Mouse (Mus musculus) 3134 (cell line): ENCODE measurements around the gene Cd79a.

Source experiments
- DNase-seq: peaks from one replicate; pipeline ENCODE4 v3.0.0-alpha.2; 2011; ENCODE audit warnings: low spot score; ENCODE audit not compliant: insufficient read length; ENCODE audit errors: extremely low read depth

Gene Cd79a

DNA sequence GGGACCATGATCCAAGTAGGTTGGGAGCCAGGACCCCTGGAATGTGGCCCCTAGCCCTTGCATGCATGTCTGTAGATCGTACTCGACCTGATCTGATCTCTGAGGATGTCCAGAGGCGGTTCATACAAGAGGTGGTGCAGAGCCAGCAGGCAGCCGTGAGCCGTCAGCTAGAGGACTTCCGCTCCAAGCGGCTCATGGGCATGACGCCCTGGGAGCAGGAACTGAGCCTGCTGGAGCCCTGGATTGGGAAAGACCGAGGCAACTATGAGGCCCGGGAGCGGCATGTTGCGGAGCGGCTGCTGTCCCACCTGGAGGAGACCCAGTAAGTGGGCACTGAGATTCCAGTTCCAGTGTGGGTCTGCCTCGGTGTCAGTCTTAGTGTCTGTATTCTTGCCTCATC is 15.3 kb downstream of the Cd79a start:
- DNase-seq: no peak

DNA sequence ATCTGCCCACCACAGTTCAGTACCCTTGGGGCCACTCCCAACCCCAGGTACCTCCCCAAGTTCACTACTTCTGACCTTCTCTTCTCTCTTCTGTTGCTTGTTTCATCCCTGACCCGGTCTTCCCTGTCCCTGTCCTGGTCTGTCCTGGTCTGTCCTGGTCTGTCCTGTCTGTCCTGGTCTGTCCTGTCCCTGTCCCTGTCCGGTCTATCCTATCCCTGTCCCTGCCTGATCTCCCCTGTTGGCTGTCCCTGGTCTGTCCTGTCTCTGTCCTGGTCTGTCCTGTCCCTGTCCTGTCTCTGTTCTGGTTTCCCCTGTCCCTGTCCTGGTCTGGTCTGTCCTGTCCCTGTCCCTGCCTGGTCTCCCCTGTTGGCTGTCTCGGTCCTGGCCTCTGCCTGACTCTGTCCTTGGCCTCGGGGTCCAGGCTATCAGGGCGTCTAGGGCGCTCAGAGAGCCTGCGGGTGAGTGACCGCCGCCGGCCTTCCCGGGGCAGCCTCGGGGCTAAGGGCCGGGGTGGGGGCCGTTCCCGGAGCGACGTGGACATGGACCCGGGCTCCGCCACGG is 21.7 kb downstream of the Cd79a start:
- DNase-seq: no peak

DNA sequence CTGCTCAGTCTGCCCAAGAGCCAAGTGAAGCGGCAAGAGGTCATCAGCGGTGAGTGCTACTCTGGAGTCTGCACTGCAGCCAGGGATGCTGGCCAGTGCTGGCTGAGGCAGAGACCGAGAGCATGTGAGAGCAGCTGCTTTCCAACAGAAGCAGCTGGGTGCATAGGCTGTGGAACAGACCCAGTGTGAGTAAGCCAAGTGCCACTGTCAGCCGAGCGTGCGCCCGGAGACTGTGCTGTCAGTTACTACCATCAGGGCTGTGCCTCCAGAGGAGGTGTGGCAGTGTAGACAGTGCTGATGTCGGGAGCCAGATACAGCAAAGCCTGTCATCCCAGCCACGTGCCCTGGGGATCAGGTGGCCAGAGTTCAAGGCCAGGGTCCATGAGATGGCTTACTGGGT is 22.5 kb downstream of the Cd79a start:
- DNase-seq: no peak

DNA sequence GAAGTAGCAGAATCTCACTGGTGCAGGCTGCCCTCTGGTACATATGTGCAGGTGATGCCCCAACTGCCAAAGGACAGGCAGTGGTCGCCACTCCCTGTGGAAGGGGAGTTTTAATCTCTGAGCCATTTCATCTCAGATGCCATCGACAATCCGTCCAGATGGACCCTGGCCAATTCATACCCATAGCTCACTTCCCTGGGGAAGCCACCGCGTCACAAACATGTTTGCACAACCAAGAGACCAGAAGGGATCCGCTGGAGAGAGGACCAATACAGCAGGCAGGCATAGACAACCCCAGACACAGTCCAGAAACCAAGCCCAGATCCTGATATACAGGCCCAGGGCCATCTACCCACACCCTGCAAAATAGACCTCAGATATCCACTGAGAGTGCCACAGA is 33.3 kb downstream of the Cd79a start:
- no peak for DNase-seq

DNA sequence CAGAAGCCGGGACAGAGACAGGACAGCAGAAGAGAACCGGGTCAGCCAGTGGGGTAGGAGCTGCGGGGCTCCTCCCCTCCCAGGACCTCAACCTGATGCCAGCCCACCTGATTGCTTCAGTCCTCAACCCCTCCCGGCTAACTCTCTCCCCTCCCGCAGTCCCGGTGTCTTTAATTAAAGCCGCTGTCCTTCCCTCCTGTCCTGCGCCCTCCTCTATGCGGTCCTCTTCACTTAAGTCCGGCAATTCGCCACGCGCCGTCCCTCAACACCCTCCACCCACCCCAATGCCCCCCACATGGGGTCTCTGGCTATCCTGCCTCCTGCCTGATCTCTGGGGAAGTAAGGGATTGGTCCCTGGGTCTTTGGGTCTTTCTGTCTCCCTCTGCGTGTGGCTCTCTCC is 34.5 kb downstream of the Cd79a start:
- DNase-seq: no peak

DNA sequence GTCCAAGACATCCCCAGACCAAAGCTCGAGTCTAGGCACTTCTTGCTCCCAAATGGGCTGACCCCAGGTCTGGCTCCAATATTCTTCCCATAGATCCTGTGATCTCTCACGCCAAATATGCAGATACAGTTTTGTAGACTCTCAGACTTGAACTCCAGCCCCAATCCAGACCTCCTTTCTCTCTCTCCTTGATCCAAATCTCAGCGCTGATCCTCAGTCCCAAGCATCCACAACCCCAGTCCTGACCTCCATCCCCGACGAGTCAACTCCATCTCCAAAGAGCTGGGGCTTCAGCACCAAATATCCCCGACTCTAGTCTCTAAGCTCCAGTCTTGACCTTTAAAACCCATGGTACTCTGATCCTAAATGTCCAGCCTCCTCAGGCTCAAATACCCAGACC is 46.5 kb downstream of the Cd79a start:
- DNase-seq: no peak

DNA sequence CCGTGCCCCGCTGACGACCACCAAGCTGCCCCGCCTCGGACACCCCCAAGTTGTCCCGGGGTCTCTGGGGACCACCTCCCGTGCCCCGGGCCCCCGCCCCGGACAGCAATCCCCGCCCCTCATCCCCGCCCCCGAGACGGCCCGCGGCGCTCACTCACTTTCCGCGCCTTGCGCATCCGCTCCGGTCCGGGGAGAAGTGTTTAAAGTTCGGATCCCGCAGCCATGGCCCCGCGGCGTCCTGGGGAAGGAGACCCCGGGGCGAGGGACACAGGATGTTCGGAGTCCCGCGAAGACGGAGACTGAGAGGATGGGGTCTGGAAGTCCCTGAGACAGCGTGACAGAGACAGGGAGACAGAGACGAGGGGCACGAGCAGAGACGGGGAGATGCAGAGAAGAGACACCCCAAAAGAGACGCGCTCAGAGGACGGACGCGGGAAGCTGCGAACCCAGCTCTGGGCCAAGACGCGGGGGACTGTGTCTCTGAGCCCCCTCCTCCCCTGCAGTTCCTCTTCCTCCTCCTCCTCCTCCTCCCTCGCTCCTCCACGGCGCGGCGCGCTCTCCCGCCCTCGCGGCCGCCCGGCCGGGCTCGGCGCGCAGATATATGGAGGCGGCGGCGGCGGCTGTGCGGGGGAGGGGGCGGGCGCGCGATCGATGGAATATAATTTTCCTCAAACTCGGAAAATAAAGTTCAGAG is 47.2 kb downstream of the Cd79a start, which contains the start of gene Gm4881:
Gene Gm4881 (minus strand): TSS at position 238 of the 694 bp plus-strand sequence.
- no peak for DNase-seq

DNA sequence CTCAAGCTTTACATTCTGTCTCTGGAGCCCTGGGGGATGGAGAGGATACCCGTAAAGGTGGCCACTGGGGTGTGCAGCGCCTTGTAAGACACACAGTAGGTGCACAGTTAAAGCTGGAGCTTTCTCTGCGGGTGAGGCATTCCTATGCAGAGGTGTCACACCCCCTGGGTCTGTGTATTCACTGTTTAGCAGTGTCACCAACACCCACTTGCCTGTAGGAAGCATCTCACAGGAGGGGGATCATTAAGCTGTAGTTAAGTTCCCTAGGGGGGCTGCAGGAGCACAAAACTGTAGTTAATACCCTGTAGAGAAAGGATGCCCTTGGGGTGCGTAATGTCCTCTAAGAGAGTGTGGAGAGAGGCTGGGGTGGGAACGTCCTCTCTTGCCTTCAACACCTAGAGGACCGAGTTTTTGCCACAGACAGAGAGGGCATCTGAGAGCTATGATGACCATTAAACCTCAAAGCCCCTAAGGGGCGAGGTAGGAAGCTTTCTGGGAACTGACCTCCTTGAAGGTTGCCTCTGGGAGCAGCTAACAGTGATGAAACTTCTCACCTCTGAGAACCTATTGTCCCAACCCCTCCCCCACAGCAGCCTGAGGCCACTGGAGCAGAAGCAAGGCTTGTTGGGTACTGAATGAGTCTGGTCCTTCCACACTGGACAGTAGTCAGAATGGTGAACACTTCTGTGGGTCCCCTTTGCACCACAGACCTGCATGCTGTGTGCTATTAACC is 50.3 kb downstream of the Cd79a start:
- DNase-seq: no peak

DNA sequence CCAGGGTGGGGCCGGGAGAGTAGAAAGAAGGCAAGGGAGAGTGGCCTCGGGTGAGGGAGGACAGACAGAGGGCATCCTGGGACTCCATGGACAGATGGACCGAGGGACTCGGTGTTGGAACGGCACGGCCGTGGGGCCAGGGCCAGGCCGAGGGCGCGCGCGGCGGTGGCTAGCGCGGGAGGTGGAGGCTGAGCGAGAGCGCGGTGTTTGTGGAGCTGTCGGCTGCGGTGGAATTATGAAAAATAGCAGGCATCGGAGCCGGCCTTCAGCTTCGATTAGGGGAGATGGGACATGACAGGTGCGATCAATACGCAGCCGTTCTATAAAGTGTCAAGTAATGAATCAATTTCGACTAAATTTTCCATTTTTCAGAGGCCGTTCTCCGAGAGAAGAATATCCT is 51.6 kb downstream of the Cd79a start:
- no peak for DNase-seq

DNA sequence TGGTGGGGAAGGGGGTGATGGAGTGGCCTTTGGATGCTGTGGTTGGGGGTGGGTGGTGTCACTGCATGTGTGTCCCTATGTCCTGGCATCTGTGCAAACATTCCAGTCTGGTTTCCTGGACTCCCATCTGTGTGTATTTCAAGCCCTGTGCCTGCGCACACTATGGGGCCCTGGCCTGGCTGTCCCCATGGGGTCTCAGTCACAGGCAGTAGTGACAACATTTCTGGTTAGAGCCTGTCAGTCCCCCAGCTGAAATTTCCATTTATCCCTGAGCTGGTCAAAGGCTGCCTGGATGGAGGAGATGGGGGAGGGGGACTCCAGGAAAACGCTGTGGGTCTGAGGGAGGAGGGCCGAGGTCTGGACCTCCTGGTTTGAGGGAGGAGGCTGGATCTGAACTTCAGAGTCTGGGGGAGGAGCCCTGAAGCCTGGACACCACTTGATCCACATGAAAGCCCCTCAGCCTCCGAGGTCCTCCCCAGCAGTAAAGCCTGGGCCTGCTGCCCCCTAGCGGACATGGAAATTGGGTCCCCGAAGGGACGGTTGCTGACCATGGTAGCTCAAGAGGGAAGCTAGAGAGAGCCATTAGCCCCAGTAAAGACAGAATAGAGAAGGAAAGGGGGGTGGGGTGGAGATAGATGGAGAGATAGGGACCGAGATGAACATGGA is 52.9 kb downstream of the Cd79a start:
- DNase-seq: peak; percentile 37
